15 mouse cellular contexts compared by ENCODE assay signal in the genomic region with DNA sequence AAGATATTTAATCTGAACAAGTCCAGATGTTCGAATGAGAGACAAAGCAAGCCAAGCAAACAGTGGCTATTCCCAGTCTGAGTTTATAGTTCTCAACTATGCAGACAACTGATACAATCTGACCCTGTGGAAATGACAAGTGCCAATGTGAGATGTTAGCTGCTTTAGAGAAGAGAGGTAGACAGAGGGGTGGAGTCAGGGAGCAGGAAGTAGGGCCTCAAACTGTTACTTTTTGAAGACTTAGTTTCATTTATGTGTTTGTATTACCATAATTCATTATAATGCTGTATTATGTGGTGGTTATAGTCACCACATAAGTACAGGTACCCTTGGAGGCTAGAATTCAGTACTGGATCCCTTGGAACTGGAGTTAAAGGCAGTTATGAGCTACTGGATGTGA.
"Had no signal": no experiment of that assay in that cellular context is flagged by ENCODE, and none has a peak within 500 bp of the region (broad histone marks: within the 10 kb centered on the region; RNA-seq: fewer than 3 reads in every experiment).

No protein-coding gene starts in this region.

- H3K36me3 ChIP-seq: intestine, embryonic 15.5 days; limb, embryonic 10.5 days; lung, embryonic 15.5 days had no signal

- H3K4me2 ChIP-seq: intestine, embryonic 15.5 days; kidney, embryonic 15.5 days; liver, embryonic 11.5 days; lung, embryonic 15.5 days; midbrain, embryonic 11.5 days; neural tube, embryonic 15.5 days had no signal

- DNase-seq: kidney, adult 18-20 months; kidney, postnatal 14 days; lung, postnatal 14 days; retina, postnatal 1 day; right cerebral cortex, postnatal 4 days; spleen, adult 18-20 months had no signal

- H3K27ac ChIP-seq: intestine, embryonic 15.5 days; kidney, embryonic 15.5 days; limb, embryonic 10.5 days; lung, embryonic 15.5 days; macrophage; neural tube, embryonic 15.5 days had no signal

- H3K9me3 ChIP-seq: intestine, embryonic 15.5 days; kidney, embryonic 15.5 days; limb, embryonic 10.5 days; lung, embryonic 15.5 days; megakaryocyte, embryonic 14.5 days; neural tube, embryonic 15.5 days had no signal

- H3K4me3 ChIP-seq: intestine, embryonic 15.5 days; kidney, embryonic 15.5 days; limb, embryonic 10.5 days; lung, embryonic 15.5 days; megakaryocyte, embryonic 14.5 days; neural tube, embryonic 15.5 days had no signal

- H3K9ac ChIP-seq: intestine, embryonic 15.5 days; kidney, embryonic 15.5 days; lung, embryonic 15.5 days; neural tube, embryonic 15.5 days had no signal

- H3K27me3 ChIP-seq: intestine, embryonic 15.5 days; kidney, embryonic 15.5 days; lung, embryonic 15.5 days; neural tube, embryonic 15.5 days had no signal

- H3K4me1 ChIP-seq: intestine, embryonic 15.5 days; kidney, embryonic 15.5 days; limb, embryonic 10.5 days; lung, embryonic 15.5 days; megakaryocyte, embryonic 14.5 days; neural tube, embryonic 15.5 days had no signal

- ATAC-seq: intestine, embryonic 15.5 days had no signal
